Mouse (Mus musculus) small intestine, adult 2 months (tissue): ENCODE data around the gene Siah1b. TPM values are rescaled to one million over a fixed set of nuclear protein-coding genes. Genes with fewer than 3 reads are reported as not detected.

Experiments used
- H3K27ac ChIP-seq: fragments of 200-500 bp; 2 replicates; pipeline ENCODE4 v1.5.1; 2012; ENCODE audit warnings: low read depth, low read length, control low read depth, inconsistent platforms; ENCODE audit not compliant: insufficient read depth
- H3K27me3 ChIP-seq: fragments of 200-500 bp; 2 replicates; pipeline ENCODE4 v1.6.1; 2012; ENCODE audit warnings: mild to moderate bottlenecking, moderate library complexity, low read length, inconsistent platforms; ENCODE audit not compliant: control insufficient read depth, insufficient read depth
- H3K36me3 ChIP-seq: fragments of 200-500 bp; 2 replicates; pipeline ENCODE4 v1.6.1; 2012; ENCODE audit warnings: mild to moderate bottlenecking, low read length, control low read depth, inconsistent platforms; ENCODE audit not compliant: control insufficient read depth, insufficient read depth
- H3K4me1 ChIP-seq: fragments of 200-500 bp; 2 replicates; pipeline ENCODE4 v1.6.1; 2012; ENCODE audit warnings: low read length, inconsistent platforms, mixed read lengths; ENCODE audit not compliant: control insufficient read depth, insufficient read depth, insufficient read length
- H3K4me3 ChIP-seq: fragments of 200-500 bp; 2 replicates; pipeline ENCODE4 v1.5.1; 2012; ENCODE audit warnings: low read depth, mild to moderate bottlenecking, control low read depth, inconsistent platforms, low read length, moderate library complexity
- CTCF ChIP-seq: fragments of 200-500 bp; IDR thresholded peaks from 2 replicates; pipeline ENCODE4 v1.5.1; 2012; ENCODE audit warnings: low read depth, mild to moderate bottlenecking, control low read depth, inconsistent platforms, low read length, moderate library complexity, mixed read lengths; ENCODE audit not compliant: insufficient replicate concordance, insufficient read length; ENCODE audit errors: extremely low read depth
- POLR2A ChIP-seq: fragments of 200-500 bp; IDR thresholded peaks from 2 replicates; pipeline ENCODE4 v1.6.1; 2012; ENCODE audit warnings: low read depth, mild to moderate bottlenecking, control low read depth, inconsistent platforms, low read length, moderate library complexity
- WGBS: fragments of 180-500 bp; shearing (Covaris S2); methylation state at CpG from one replicate; pipeline ENCODE4 v1.1.7; 2018; 5-methylcytosine and 5-hydroxymethylcytosine counted together
- polyA plus RNA-seq: library from polyadenylated mRNA; depleted of rRNA; stranded (reverse); fragments of >200 nt; gene quantifications from 2 replicates; pipeline ENCODE4 v1.2.3, GENCODE M21; 2012; rRNA removed

The Siah1b gene
- polyA plus RNA-seq, 1 experiment = 4.2 TPM

GRCm38 (mm10) chrX:164032526-164032925 is 43.8 kb downstream of the Siah1b start:
- Histone ChIP-seq H3K27me3 (no peaks in the 10 kb centered on the region), H3K36me3 (no peaks in the 10 kb centered on the region), H3K27ac (no peak overlapping the region), H3K4me3 (no peak overlapping the region), H3K4me1 (no peaks in the 10 kb centered on the region)
- TF ChIP-seq POLR2A (no peak), CTCF (no peak)
- WGBS = 82% methylated on average over 7 of the region's 7 CpGs

- Histone ChIP-seq H3K27me3 (no peaks in the 10 kb centered on the region), H3K36me3 (no peaks in the 10 kb centered on the region), H3K4me1 (no peaks in the 10 kb centered on the region), H3K27ac (no peak within 1 kb of the TSS), H3K4me3 (peak within 1 kb of the TSS; percentile 56)
- no peak for TF ChIP-seq POLR2A
- 12% methylated on average over 20 of the region's 22 CpGs for WGBS
Observed at GRCm38 (mm10) chrX:164027607-164028289, 48.5 kb downstream of the Siah1b start, which contains the start of gene Car5b. Car5b (minus strand) TSS chrX:164027997.

Other genes with a start within 250 kb of the Siah1b start
- 0.13 and 0.18 TPM in 2 replicates for gene Ap1s2, start 167.5 kb downstream of the Siah1b start, polyA plus RNA-seq
- 1.4 and 6.5 TPM in 2 replicates for gene Zrsr2, start 117.8 kb downstream of the Siah1b start, polyA plus RNA-seq
- gene Car5b, start 48.5 kb downstream of the Siah1b start, polyA plus RNA-seq = 0.16 and 0.33 TPM in 2 replicates
- not detected in 2 replicates for gene Cltrn, start 12.3 kb upstream of the Siah1b start, polyA plus RNA-seq
- gene Ace2, start 62.8 kb upstream of the Siah1b start, polyA plus RNA-seq = 16.8 and 82.4 TPM in 2 replicates
- 0.10 and 0.30 TPM in 2 replicates for gene Bmx, start 181.7 kb upstream of the Siah1b start, polyA plus RNA-seq
- 0.53 and 0.99 TPM in 2 replicates for gene Pir, start 192.9 kb upstream of the Siah1b start, polyA plus RNA-seq